8 mouse cellular contexts compared by ENCODE assay signal in the genomic region with DNA sequence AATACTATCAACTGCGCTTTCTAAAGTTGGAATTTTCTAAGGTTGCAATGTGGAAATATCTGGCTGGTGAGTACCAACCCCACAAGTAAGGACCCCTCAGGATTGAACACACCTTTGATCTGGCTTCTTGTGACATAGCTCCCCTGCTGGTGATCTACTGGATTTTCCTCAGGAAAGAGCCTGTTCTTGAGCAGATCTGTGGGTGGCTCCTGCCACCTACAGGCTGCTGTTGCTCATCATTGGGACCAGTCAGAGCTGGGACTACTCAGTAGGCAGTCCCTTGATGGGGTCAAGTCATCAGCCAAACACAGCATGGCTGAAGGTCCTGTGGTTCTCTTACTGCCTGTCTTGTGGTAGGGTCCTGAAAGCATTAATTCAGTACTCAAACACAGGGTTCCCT. TPM values are rescaled to one million over a fixed set of nuclear protein-coding genes. Genes with fewer than 3 reads are reported as not detected.
DNase-seq lines count a peak whose midpoint lies in the region; ATAC-seq lines count a peak whose summit lies in the region.

No protein-coding gene starts in this region.

- no peaks in the 10 kb centered on the region for H3K36me3 ChIP-seq in hindbrain, embryonic 12.5 days
- no peaks in the 10 kb centered on the region for H3K36me3 ChIP-seq in lung, embryonic 16.5 days (ENCODE audit: control insufficient read depth, insufficient read depth, low read length)

- no peak overlapping the region for H3K9ac ChIP-seq in hindbrain, embryonic 12.5 days
- no peak overlapping the region for H3K9ac ChIP-seq in lung, embryonic 16.5 days (ENCODE audit: low read length)

- H3K9me3 ChIP-seq in hindbrain, embryonic 12.5 days (replicated peaks): no peaks in the 10 kb centered on the region
- no peaks in the 10 kb centered on the region for H3K9me3 ChIP-seq in lung, embryonic 16.5 days (ENCODE audit: control insufficient read depth, low read length)

- WGBS in hindbrain, embryonic 12.5 days: 41% methylated on average over 1 of the region's 1 CpGs
- 46% methylated on average over 1 of the region's 1 CpGs for WGBS in lung, embryonic 16.5 days

- H3K4me1 ChIP-seq in hindbrain, embryonic 12.5 days: peaks cover 30% of the 10 kb centered on the region
- peaks cover 25% of the 10 kb centered on the region for H3K4me1 ChIP-seq in lung, embryonic 16.5 days (replicated peaks; ENCODE audit: control insufficient read depth, insufficient read depth, low read length)

- DNase-seq in Muller cell, postnatal 12 days (ENCODE audit: inconsistent ontology term): peak; percentile 73
- DNase-seq in cerebellum, adult 8-10 months: peak; percentile 61
- DNase-seq in frontal cortex, postnatal 10 days (ENCODE audit: low spot score in 2 of 2): peak; percentile 59 to 72
- peak; percentile 89 for DNase-seq in layer of hippocampus, adult 9-11 months
- DNase-seq in retina, adult 2 months (ENCODE audit: low read depth, low spot score): peak; percentile 50
- DNase-seq in thymus, postnatal 36 days: peak; percentile 73 to 79

- H3K4me2 ChIP-seq in hindbrain, embryonic 12.5 days (replicated peaks): no peak overlapping the region
- H3K4me2 ChIP-seq in lung, embryonic 16.5 days (ENCODE audit: low read depth, low read length): no peak overlapping the region

- no peak overlapping the region for H3K27ac ChIP-seq in hindbrain, embryonic 12.5 days
- H3K27ac ChIP-seq in lung, embryonic 16.5 days (ENCODE audit: low read length): no peak overlapping the region

- H3K4me3 ChIP-seq in hindbrain, embryonic 12.5 days: no peak overlapping the region
- H3K4me3 ChIP-seq in lung, embryonic 16.5 days (ENCODE audit: low read length): no peak overlapping the region

- peak; percentile 63; the same call in 1 of the 2 replicates for ATAC-seq in hindbrain, embryonic 12.5 days (ENCODE audit: low FRiP score)
- peak; percentile 73 for ATAC-seq in lung, embryonic 16.5 days (ENCODE audit: low read depth)

- no peaks in the 10 kb centered on the region; the same call in 1 of the 2 replicates for H3K27me3 ChIP-seq in hindbrain, embryonic 12.5 days
- no peaks in the 10 kb centered on the region for H3K27me3 ChIP-seq in lung, embryonic 16.5 days (ENCODE audit: control insufficient read depth, insufficient read depth, low read depth, low read length)

RNA-seq across cellular contexts. Expression of a gene that starts 1.3 kb away (rescaled TPM):
- polyA plus RNA-seq in hindbrain, embryonic 12.5 days (2016; fragmentation: Nextera tagmentation; extraction: Ambion mirVana): 27.7 and 29.9 TPM in 2 replicates
- polyA plus RNA-seq in lung, embryonic 16.5 days (2015; fragmentation: Nextera tagmentation; extraction: Ambion mirVana): 19.3 and 19.7 TPM in 2 replicates

RNA-seq across cellular contexts. Expression of a gene that starts 7.3 kb away (rescaled TPM):
- 21.4 and 22.0 TPM in 2 replicates for polyA plus RNA-seq in hindbrain, embryonic 12.5 days (2016; fragmentation: Nextera tagmentation; extraction: Ambion mirVana)
- 84.1 and 84.8 TPM in 2 replicates for polyA plus RNA-seq in lung, embryonic 16.5 days (2015; fragmentation: Nextera tagmentation; extraction: Ambion mirVana)

RNA-seq across cellular contexts. Expression of a gene that starts 15.0 kb away (rescaled TPM):
- 49.4 and 54.4 TPM in 2 replicates for polyA plus RNA-seq in hindbrain, embryonic 12.5 days (2016; fragmentation: Nextera tagmentation; extraction: Ambion mirVana)
- polyA plus RNA-seq in lung, embryonic 16.5 days (2015; fragmentation: Nextera tagmentation; extraction: Ambion mirVana): 59.8 and 63.4 TPM in 2 replicates

RNA-seq across cellular contexts. Expression of a gene that starts 19.5 kb away (rescaled TPM):
- not detected in 2 replicates for polyA plus RNA-seq in hindbrain, embryonic 12.5 days (2016; fragmentation: Nextera tagmentation; extraction: Ambion mirVana)
- not detected in 2 replicates for polyA plus RNA-seq in lung, embryonic 16.5 days (2015; fragmentation: Nextera tagmentation; extraction: Ambion mirVana)

RNA-seq across cellular contexts. Expression of a gene that starts 21.9 kb away (rescaled TPM):
- 0.30 and 0.43 TPM in 2 replicates for polyA plus RNA-seq in hindbrain, embryonic 12.5 days (2016; fragmentation: Nextera tagmentation; extraction: Ambion mirVana)
- polyA plus RNA-seq in lung, embryonic 16.5 days (2015; fragmentation: Nextera tagmentation; extraction: Ambion mirVana): 0.21 and 0.49 TPM in 2 replicates
